Mouse (Mus musculus) kidney, adult 2 months (tissue): Measurements from ENCODE around the gene Chd3. TPM values are rescaled to one million over a fixed set of nuclear protein-coding genes. Genes with fewer than 3 reads are reported as not detected.

Source experiments
- DNase-seq: peaks from one replicate; pipeline ENCODE4 v3.0.0; 2021
- H3K27ac ChIP-seq: fragments of 200-500 bp; 2 replicates; pipeline ENCODE4 v1.5.1; 2012; ENCODE audit warnings: low read depth, low read length, control low read depth, inconsistent platforms; ENCODE audit not compliant: insufficient read depth
- H3K27me3 ChIP-seq: fragments of 200-500 bp; replicated peaks from 2 replicates; pipeline ENCODE4 v1.6.1; 2012; ENCODE audit warnings: mild to moderate bottlenecking, moderate library complexity, low read length, inconsistent platforms; ENCODE audit not compliant: control insufficient read depth, insufficient read depth
- H3K36me3 ChIP-seq: fragments of 200-500 bp; 2 replicates; pipeline ENCODE4 v1.6.1; 2012; ENCODE audit warnings: mild to moderate bottlenecking, moderate library complexity, low read length, inconsistent platforms; ENCODE audit not compliant: control insufficient read depth, insufficient read depth
- H3K4me1 ChIP-seq: fragments of 200-500 bp; 2 replicates; pipeline ENCODE4 v1.6.1; 2011; ENCODE audit warnings: low read length; ENCODE audit not compliant: control insufficient read depth, insufficient read depth
- H3K4me3 ChIP-seq: fragments of 200-500 bp; 2 replicates; pipeline ENCODE4 v1.5.1; 2011; ENCODE audit warnings: mild to moderate bottlenecking, low read depth, low read length, control low read depth; ENCODE audit not compliant: insufficient read depth
- CTCF ChIP-seq: fragments of 200-500 bp; conservative IDR thresholded peaks from 2 replicates; pipeline ENCODE4 v1.5.1; 2011; ENCODE audit warnings: low read depth, mild to moderate bottlenecking, control low read depth, low read length, moderate library complexity, mixed read lengths; ENCODE audit not compliant: insufficient read depth, insufficient read length
- POLR2A ChIP-seq: fragments of 200-500 bp; IDR thresholded peaks from one replicate; pipeline ENCODE4 v1.6.1; 2011; ENCODE audit warnings: low read depth, low read length, control low read depth
- WGBS: fragments of 180-500 bp; shearing (Covaris S2); methylation state at CpG from one replicate; pipeline ENCODE4 v1.1.7; 2018; 5-methylcytosine and 5-hydroxymethylcytosine counted together
- polyA plus RNA-seq: library from polyadenylated mRNA; depleted of rRNA; stranded (reverse); fragments of >200 nt; gene quantifications from 2 replicates; pipeline ENCODE4 v1.2.3, GENCODE M21; 2012; rRNA removed

Gene Chd3
- 168 and 175 TPM in 2 replicates for polyA plus RNA-seq

DNA sequence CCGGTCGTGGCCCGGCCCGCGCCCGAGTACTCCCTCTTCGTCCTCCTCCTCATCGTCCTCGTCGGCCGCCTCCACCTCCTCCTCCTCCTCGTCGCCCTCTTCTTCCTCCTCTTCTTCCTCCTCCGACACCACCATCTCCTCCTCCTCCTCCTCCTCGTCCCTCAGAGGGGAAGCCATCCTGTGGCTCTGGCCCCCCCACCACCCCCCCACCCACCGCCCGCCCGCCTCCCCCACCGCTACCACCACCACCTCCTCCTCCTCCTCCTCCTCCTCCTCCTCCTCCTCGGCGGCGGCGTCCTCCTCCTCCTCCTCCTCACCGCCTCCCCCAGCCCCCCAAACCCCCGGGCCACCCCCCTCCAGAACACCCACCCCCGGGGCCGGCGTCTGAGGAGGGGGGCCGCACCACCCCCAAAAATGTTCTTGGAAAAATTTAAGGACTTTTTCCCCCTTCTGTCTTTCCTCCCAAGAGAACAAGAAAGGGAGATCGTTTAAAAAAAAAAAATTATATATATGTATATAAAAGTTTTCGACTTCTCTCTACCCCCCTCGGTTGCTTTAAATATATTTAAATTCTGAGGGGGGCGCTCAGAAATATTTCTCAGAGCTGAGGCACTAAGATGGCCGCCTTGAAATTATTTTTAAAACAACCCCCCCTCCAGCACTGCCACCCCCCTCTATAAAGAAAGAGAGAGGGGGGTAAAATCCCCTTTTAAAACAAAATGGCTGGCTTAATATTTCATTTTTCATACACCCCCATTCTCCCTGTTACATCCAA lies at the start of gene Chd3:
Gene Chd3, minus strand, starts transcription at position 192 of the 775 bp plus-strand sequence.
- WGBS, result 2% methylated on average over 18 of the region's 34 CpGs
- H3K4me3 ChIP-seq, result peak within 1 kb of the TSS; percentile 66
- peak within 1 kb of the TSS; percentile 94 for H3K27ac ChIP-seq
- H3K4me1 ChIP-seq, result peaks cover 20% of the 10 kb centered on the region
- no peaks in the 10 kb centered on the region for H3K27me3 ChIP-seq
- TF ChIP-seq CTCF (no peak), POLR2A (no peak)
- no peaks in the 10 kb centered on the region for H3K36me3 ChIP-seq
- DNase-seq, result no peak

DNA sequence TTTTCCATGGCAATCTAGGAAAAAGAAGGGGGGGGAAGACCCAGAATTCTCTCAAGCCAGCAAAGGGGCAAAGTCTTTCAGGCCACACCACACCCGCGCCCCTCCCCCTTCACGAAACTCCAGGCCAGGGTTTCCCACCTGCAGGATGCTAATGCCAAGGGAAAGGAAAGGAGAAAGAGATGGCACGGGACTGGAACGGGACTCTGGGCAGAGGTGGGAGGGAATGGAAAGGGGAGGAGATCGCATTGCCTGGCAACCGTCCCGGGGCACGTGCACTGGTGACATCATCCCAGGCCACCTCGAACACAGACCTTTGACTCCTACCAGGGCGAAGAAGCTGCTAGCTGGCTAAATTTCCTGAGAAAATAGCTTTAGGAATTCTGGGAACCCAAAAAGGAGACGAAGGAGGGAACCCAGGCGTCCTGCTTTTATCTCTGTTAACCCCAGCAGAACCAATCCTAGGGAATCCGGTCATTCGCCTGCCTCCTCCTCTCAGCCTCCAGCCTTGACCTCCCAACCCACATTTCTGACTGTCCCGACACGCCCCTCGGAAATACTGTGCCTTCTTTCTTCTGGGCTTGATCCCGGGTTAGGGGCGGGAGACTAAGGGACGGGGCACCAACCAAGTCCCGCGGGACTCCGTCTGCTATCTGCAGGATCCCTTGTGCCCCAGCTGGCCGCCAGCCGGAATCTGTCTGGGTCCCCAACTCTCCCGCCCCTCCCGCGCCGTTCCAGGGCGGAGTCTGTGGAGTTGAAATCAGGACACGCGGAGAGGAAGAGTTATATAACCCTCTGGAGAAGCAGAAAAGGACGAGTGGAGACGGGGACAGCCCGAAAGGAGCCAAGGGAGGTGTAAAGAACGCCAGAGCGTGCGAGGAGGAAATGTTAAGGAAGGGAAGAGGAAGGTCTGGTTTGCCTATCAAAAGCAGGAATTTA lies 48.5 kb upstream of the Chd3 start:
- no peaks in the 10 kb centered on the region for H3K27me3 ChIP-seq
- no peaks in the 10 kb centered on the region for H3K36me3 ChIP-seq
- H3K27ac ChIP-seq, result peak overlapping the region; percentile 98
- DNase-seq, result peak; percentile 99
- H3K4me3 ChIP-seq, result peak overlapping the region; percentile 67
- H3K4me1 ChIP-seq, result peaks cover 26% of the 10 kb centered on the region
- TF ChIP-seq POLR2A, result peak; percentile 87
- no peak for TF ChIP-seq CTCF
- under 1% methylated on average over 39 of the region's 39 CpGs for WGBS

GRCm38 (mm10) chr11:69416921-69417448 lies 47.8 kb upstream of the Chd3 start:
- H3K27ac ChIP-seq, result peak overlapping the region; percentile 86
- TF ChIP-seq POLR2A (no peak), CTCF (no peak)
- peak overlapping the region; percentile 67 for H3K4me3 ChIP-seq
- no peaks in the 10 kb centered on the region for H3K36me3 ChIP-seq
- H3K4me1 ChIP-seq, result peaks cover 31% of the 10 kb centered on the region
- WGBS, result 12% methylated on average over 8 of the region's 8 CpGs
- no peak for DNase-seq
- no peaks in the 10 kb centered on the region for H3K27me3 ChIP-seq

GRCm38 (mm10) chr11:69416509-69416908 lies 47.3 kb upstream of the Chd3 start:
- no peak for DNase-seq
- H3K4me1 ChIP-seq, result peaks cover 34% of the 10 kb centered on the region
- no peaks in the 10 kb centered on the region for H3K36me3 ChIP-seq
- H3K27ac ChIP-seq, result peak overlapping the region; percentile 86; the same call in 1 of the 2 replicates
- WGBS, result 4% methylated on average over 4 of the region's 4 CpGs
- H3K4me3 ChIP-seq, result no peak overlapping the region
- TF ChIP-seq CTCF (no peak), POLR2A (no peak)
- H3K27me3 ChIP-seq, result no peaks in the 10 kb centered on the region

DNA sequence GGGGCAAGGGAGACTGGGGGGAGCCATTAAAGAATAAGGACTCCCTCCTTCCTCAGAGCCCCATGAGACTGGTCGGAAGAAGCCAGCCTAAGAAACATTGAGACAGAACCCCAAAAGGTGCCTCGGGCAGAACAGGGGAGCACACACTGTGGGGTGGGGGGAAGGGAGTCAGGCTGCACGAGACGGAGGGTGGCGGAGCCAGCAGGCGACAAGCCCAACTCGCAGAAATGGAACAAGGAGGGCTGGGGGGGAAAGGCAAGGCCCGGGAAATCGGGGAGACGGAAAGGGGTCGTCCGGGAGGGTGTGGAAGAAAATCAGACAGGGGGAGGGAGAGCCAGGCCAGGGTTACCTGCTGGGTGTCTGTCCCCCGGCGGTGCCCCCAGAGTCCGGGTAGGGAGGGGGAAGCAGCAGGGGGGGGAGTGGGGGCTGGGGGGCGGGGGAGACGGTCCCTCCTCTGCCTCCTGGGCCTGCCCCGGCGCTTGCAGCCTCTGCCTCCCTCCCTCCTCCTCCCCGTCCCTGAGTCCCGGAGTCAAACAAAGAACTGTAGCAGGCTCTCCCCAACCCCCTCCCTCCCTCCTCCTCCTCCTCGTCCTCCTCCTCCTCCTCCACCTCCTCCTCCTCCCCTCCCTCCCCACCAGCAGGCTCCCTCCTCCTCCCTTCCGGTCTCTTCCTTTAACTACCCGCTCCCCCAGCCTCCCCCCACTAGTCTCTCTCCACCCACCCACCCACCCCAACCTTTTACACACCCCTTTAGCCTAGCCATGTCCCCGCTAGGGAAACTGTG lies 46.7 kb upstream of the Chd3 start:
- 3% methylated on average over 14 of the region's 25 CpGs for WGBS
- Histone ChIP-seq H3K4me1 (peaks cover 34% of the 10 kb centered on the region), H3K27me3 (no peaks in the 10 kb centered on the region), H3K4me3 (peak overlapping the region; percentile 64), H3K27ac (peak overlapping the region; percentile 82), H3K36me3 (no peaks in the 10 kb centered on the region)
- TF ChIP-seq POLR2A (no peak), CTCF (no peak)
- peak; percentile 71 for DNase-seq

DNA sequence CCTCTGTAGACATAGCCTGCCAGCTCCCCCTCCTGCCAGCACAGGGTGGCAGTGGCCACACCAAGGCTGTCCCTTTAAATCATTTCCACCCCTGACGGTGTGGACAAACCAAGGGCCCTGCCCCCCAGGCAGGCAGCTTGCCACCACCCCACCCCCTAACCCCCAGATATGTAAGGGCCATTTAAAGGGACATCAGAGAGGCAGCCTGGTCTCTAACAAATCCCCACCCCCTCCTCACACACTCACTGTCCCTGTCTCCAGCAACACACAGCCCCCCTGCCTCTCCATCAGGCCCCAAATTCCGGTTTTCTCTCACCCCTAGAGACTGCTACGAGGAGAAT lies 46.1 kb upstream of the Chd3 start:
- no peaks in the 10 kb centered on the region for H3K36me3 ChIP-seq
- peak; percentile 83 for DNase-seq
- peaks cover 34% of the 10 kb centered on the region for H3K4me1 ChIP-seq
- peak overlapping the region; percentile 82 for H3K27ac ChIP-seq
- H3K27me3 ChIP-seq, result no peaks in the 10 kb centered on the region
- no peak for TF ChIP-seq POLR2A
- TF ChIP-seq CTCF, result peak; percentile 34
- 2% methylated on average over 3 of the region's 3 CpGs for WGBS
- peak overlapping the region; percentile 64 for H3K4me3 ChIP-seq
